Mouse (Mus musculus): ENCODE measurements around the gene Sos1. TPM values are rescaled to one million over a fixed set of nuclear protein-coding genes. Genes with fewer than 3 reads are reported as not detected.

Sos1 gene
- polyA plus RNA-seq (2015; fragmentation: Nextera tagmentation; extraction: Ambion mirVana): 3.3 and 3.5 TPM in 2 replicates

GRCm38 (mm10) chr17:80480031-80480854, at the start of gene Sos1:
Sos1 (minus strand) TSS chr17:80480453.
- Histone ChIP-seq H3K4me2 (ENCODE audit: low read depth, low read length) (peak within 1 kb of the TSS; percentile 88), H3K36me3 (ENCODE audit: control insufficient read depth, insufficient read depth, low read length) (no peaks in the 10 kb centered on the region), H3K9ac (ENCODE audit: low read length) (peak within 1 kb of the TSS; percentile 96), H3K27me3 (ENCODE audit: control insufficient read depth, insufficient read depth, low read length) (no peaks in the 10 kb centered on the region), H3K9me3 (replicated peaks; ENCODE audit: control insufficient read depth, low read length) (no peaks in the 10 kb centered on the region), H3K27ac (ENCODE audit: low read length) (peak within 1 kb of the TSS; percentile 95), H3K4me1 (ENCODE audit: control insufficient read depth, insufficient read depth, low read length) (peaks cover 15% of the 10 kb centered on the region), H3K4me3 (replicated peaks; ENCODE audit: low read length) (peak within 1 kb of the TSS; percentile 78)
- under 1% methylated on average over 90 of the region's 90 CpGs for WGBS
- peak; percentile 87 for ATAC-seq (ENCODE audit: insufficient read depth, low FRiP score)

GRCm38 (mm10) chr17:80523231-80523630, 43.0 kb upstream of the Sos1 start:
- Histone ChIP-seq H3K9me3 (replicated peaks; ENCODE audit: control insufficient read depth, low read length) (no peaks in the 10 kb centered on the region), H3K9ac (ENCODE audit: low read length) (no peak overlapping the region), H3K4me1 (ENCODE audit: control insufficient read depth, insufficient read depth, low read length) (no peaks in the 10 kb centered on the region), H3K27ac (ENCODE audit: low read length) (no peak overlapping the region), H3K27me3 (ENCODE audit: control insufficient read depth, insufficient read depth, low read length) (no peaks in the 10 kb centered on the region), H3K4me3 (replicated peaks; ENCODE audit: low read length) (no peak overlapping the region), H3K36me3 (ENCODE audit: control insufficient read depth, insufficient read depth, low read length) (no peaks in the 10 kb centered on the region), H3K4me2 (ENCODE audit: low read depth, low read length) (no peak overlapping the region)
- WGBS: 82% methylated on average over 3 of the region's 3 CpGs
- ATAC-seq (ENCODE audit: insufficient read depth, low FRiP score): no peak

GRCm38 (mm10) chr17:80522229-80522556, 41.9 kb upstream of the Sos1 start:
- no peak overlapping the region for H3K9ac ChIP-seq (ENCODE audit: low read length)
- H3K9me3 ChIP-seq (replicated peaks; ENCODE audit: control insufficient read depth, low read length): no peaks in the 10 kb centered on the region
- H3K4me2 ChIP-seq (ENCODE audit: low read depth, low read length): no peak overlapping the region
- no peaks in the 10 kb centered on the region for H3K36me3 ChIP-seq (ENCODE audit: control insufficient read depth, insufficient read depth, low read length)
- H3K4me3 ChIP-seq (replicated peaks; ENCODE audit: low read length): no peak overlapping the region
- no peak for ATAC-seq (ENCODE audit: insufficient read depth, low FRiP score)
- H3K27me3 ChIP-seq (ENCODE audit: control insufficient read depth, insufficient read depth, low read length): no peaks in the 10 kb centered on the region
- no peak overlapping the region for H3K27ac ChIP-seq (ENCODE audit: low read length)
- no peaks in the 10 kb centered on the region for H3K4me1 ChIP-seq (ENCODE audit: control insufficient read depth, insufficient read depth, low read length)
- 74% methylated on average over 7 of the region's 7 CpGs for WGBS

- WGBS: 62% methylated on average over 4 of the region's 4 CpGs
Observed at GRCm38 (mm10) chr17:80521521-80522228, 41.4 kb upstream of the Sos1 start.

GRCm38 (mm10) chr17:80520537-80520936, 40.3 kb upstream of the Sos1 start:
- no peak overlapping the region for H3K9ac ChIP-seq (ENCODE audit: low read length)
- no peaks in the 10 kb centered on the region for H3K36me3 ChIP-seq (ENCODE audit: control insufficient read depth, insufficient read depth, low read length)

More at GRCm38 (mm10) chr17:80521521-80522228, 41.4 kb upstream of the Sos1 start:
- no peak for ATAC-seq (ENCODE audit: insufficient read depth, low FRiP score)
- H3K9me3 ChIP-seq (replicated peaks; ENCODE audit: control insufficient read depth, low read length): no peaks in the 10 kb centered on the region
- no peak overlapping the region for H3K9ac ChIP-seq (ENCODE audit: low read length)
- H3K4me3 ChIP-seq (replicated peaks; ENCODE audit: low read length): no peak overlapping the region
- no peak overlapping the region for H3K27ac ChIP-seq (ENCODE audit: low read length)
- no peaks in the 10 kb centered on the region for H3K4me1 ChIP-seq (ENCODE audit: control insufficient read depth, insufficient read depth, low read length)
- no peak overlapping the region for H3K4me2 ChIP-seq (ENCODE audit: low read depth, low read length)
- no peaks in the 10 kb centered on the region for H3K36me3 ChIP-seq (ENCODE audit: control insufficient read depth, insufficient read depth, low read length)
- no peaks in the 10 kb centered on the region for H3K27me3 ChIP-seq (ENCODE audit: control insufficient read depth, insufficient read depth, low read length)

GRCm38 (mm10) chr17:80518811-80519210, 38.6 kb upstream of the Sos1 start:
- Histone ChIP-seq H3K4me3 (replicated peaks; ENCODE audit: low read length) (no peak overlapping the region), H3K4me1 (ENCODE audit: control insufficient read depth, insufficient read depth, low read length) (no peaks in the 10 kb centered on the region), H3K9me3 (replicated peaks; ENCODE audit: control insufficient read depth, low read length) (no peaks in the 10 kb centered on the region), H3K9ac (ENCODE audit: low read length) (no peak overlapping the region), H3K27ac (ENCODE audit: low read length) (no peak overlapping the region), H3K4me2 (ENCODE audit: low read depth, low read length) (no peak overlapping the region), H3K36me3 (ENCODE audit: control insufficient read depth, insufficient read depth, low read length) (no peaks in the 10 kb centered on the region), H3K27me3 (ENCODE audit: control insufficient read depth, insufficient read depth, low read length) (no peaks in the 10 kb centered on the region)
- no peak for ATAC-seq (ENCODE audit: insufficient read depth, low FRiP score)
- WGBS: 90% methylated on average over 12 of the region's 12 CpGs

More at GRCm38 (mm10) chr17:80520537-80520936, 40.3 kb upstream of the Sos1 start:
- no peaks in the 10 kb centered on the region for H3K4me1 ChIP-seq (ENCODE audit: control insufficient read depth, insufficient read depth, low read length)
- WGBS: 75% methylated on average over 8 of the region's 8 CpGs
- H3K4me2 ChIP-seq (ENCODE audit: low read depth, low read length): no peak overlapping the region
- no peak overlapping the region for H3K27ac ChIP-seq (ENCODE audit: low read length)
- H3K9me3 ChIP-seq (replicated peaks; ENCODE audit: control insufficient read depth, low read length): no peaks in the 10 kb centered on the region
- no peaks in the 10 kb centered on the region for H3K27me3 ChIP-seq (ENCODE audit: control insufficient read depth, insufficient read depth, low read length)
- H3K4me3 ChIP-seq (replicated peaks; ENCODE audit: low read length): no peak overlapping the region
- ATAC-seq (ENCODE audit: insufficient read depth, low FRiP score): no peak

GRCm38 (mm10) chr17:80517244-80517643, 37.0 kb upstream of the Sos1 start:
- no peak overlapping the region for H3K9ac ChIP-seq (ENCODE audit: low read length)
- WGBS: 64% methylated on average over 9 of the region's 9 CpGs
- no peak overlapping the region for H3K27ac ChIP-seq (ENCODE audit: low read length)
- no peak for ATAC-seq (ENCODE audit: insufficient read depth, low FRiP score)
- H3K4me3 ChIP-seq (replicated peaks; ENCODE audit: low read length): no peak overlapping the region
- no peaks in the 10 kb centered on the region for H3K9me3 ChIP-seq (replicated peaks; ENCODE audit: control insufficient read depth, low read length)
- no peaks in the 10 kb centered on the region for H3K27me3 ChIP-seq (ENCODE audit: control insufficient read depth, insufficient read depth, low read length)
- H3K4me2 ChIP-seq (ENCODE audit: low read depth, low read length): no peak overlapping the region
- H3K4me1 ChIP-seq (ENCODE audit: control insufficient read depth, insufficient read depth, low read length): no peaks in the 10 kb centered on the region
- no peaks in the 10 kb centered on the region for H3K36me3 ChIP-seq (ENCODE audit: control insufficient read depth, insufficient read depth, low read length)

GRCm38 (mm10) chr17:80515956-80516355, 35.7 kb upstream of the Sos1 start:
- H3K9me3 ChIP-seq (replicated peaks; ENCODE audit: control insufficient read depth, low read length): no peaks in the 10 kb centered on the region
- no peak overlapping the region for H3K9ac ChIP-seq (ENCODE audit: low read length)
- H3K27ac ChIP-seq (ENCODE audit: low read length): no peak overlapping the region
- H3K36me3 ChIP-seq (ENCODE audit: control insufficient read depth, insufficient read depth, low read length): no peaks in the 10 kb centered on the region
- H3K4me3 ChIP-seq (replicated peaks; ENCODE audit: low read length): no peak overlapping the region
- H3K4me2 ChIP-seq (ENCODE audit: low read depth, low read length): no peak overlapping the region
- no peak for ATAC-seq (ENCODE audit: insufficient read depth, low FRiP score)
- H3K27me3 ChIP-seq (ENCODE audit: control insufficient read depth, insufficient read depth, low read length): no peaks in the 10 kb centered on the region
- WGBS: 89% methylated on average over 9 of the region's 9 CpGs
- no peaks in the 10 kb centered on the region for H3K4me1 ChIP-seq (ENCODE audit: control insufficient read depth, insufficient read depth, low read length)

- WGBS: 87% methylated on average over 7 of the region's 7 CpGs
- H3K4me3 ChIP-seq (replicated peaks; ENCODE audit: low read length): no peak overlapping the region
- no peaks in the 10 kb centered on the region for H3K27me3 ChIP-seq (ENCODE audit: control insufficient read depth, insufficient read depth, low read length)
- H3K9ac ChIP-seq (ENCODE audit: low read length): no peak overlapping the region
- H3K4me2 ChIP-seq (ENCODE audit: low read depth, low read length): no peak overlapping the region
- no peak overlapping the region for H3K27ac ChIP-seq (ENCODE audit: low read length)
- no peaks in the 10 kb centered on the region for H3K4me1 ChIP-seq (ENCODE audit: control insufficient read depth, insufficient read depth, low read length)
- ATAC-seq (ENCODE audit: insufficient read depth, low FRiP score): no peak
- H3K9me3 ChIP-seq (replicated peaks; ENCODE audit: control insufficient read depth, low read length): no peaks in the 10 kb centered on the region
- H3K36me3 ChIP-seq (ENCODE audit: control insufficient read depth, insufficient read depth, low read length): no peaks in the 10 kb centered on the region
Observed at GRCm38 (mm10) chr17:80515513-80515912, 35.3 kb upstream of the Sos1 start.

Data from stomach, embryonic 16.5 days (tissue).